Mouse (Mus musculus): Measurements from ENCODE around the gene Gal3st1. TPM values are rescaled to one million over a fixed set of nuclear protein-coding genes. Genes with fewer than 3 reads are reported as not detected.

Gal3st1 gene
- polyA plus RNA-seq, 1 experiment from 2014 or later: 10.5 TPM

- peak; percentile 95 for ATAC-seq (ENCODE audit: low FRiP score)
- peak within 1 kb of the TSS; percentile 86 for H3K4me2 ChIP-seq
- H3K4me1 ChIP-seq: peaks cover 27% of the 10 kb centered on the region
- peaks cover 9% of the 10 kb centered on the region; the same call in 1 of the 2 replicates for H3K36me3 ChIP-seq
- under 1% methylated on average over 31 of the region's 31 CpGs for WGBS
- no peaks in the 10 kb centered on the region for H3K27me3 ChIP-seq (replicated peaks)
- peak within 1 kb of the TSS; percentile 70 for H3K9ac ChIP-seq (replicated peaks)
- no peaks in the 10 kb centered on the region for H3K9me3 ChIP-seq (replicated peaks)
- peak within 1 kb of the TSS; percentile 67 for H3K27ac ChIP-seq (replicated peaks)
- peak within 1 kb of the TSS; percentile 90 for H3K4me3 ChIP-seq (replicated peaks)
These were observed 19.6 kb upstream of the Gal3st1 start, which contains the start of gene Pes1 for GRCm38 (mm10) chr11:3963610-3964415. Gene Pes1 (plus strand): TSS chr11:3963975.

GRCm38 (mm10) chr11:3964416-3965172, 18.8 kb upstream of the Gal3st1 start:
- Histone ChIP-seq H3K9me3 (replicated peaks) (no peaks in the 10 kb centered on the region), H3K9ac (replicated peaks) (peak overlapping the region; percentile 70), H3K4me1 (peaks cover 27% of the 10 kb centered on the region), H3K4me2 (peak overlapping the region; percentile 86), H3K36me3 (peaks cover 10% of the 10 kb centered on the region), H3K27ac (replicated peaks) (0 out of 2 replicates have a peak overlapping the region, but pooled peaks have one; percentile 67), H3K4me3 (replicated peaks) (peak overlapping the region; percentile 90), H3K27me3 (replicated peaks) (no peaks in the 10 kb centered on the region)
- WGBS: 16% methylated on average over 11 of the region's 11 CpGs
- no peak for ATAC-seq (ENCODE audit: low FRiP score)

GRCm38 (mm10) chr11:3969837-3970236, 13.6 kb upstream of the Gal3st1 start:
- H3K36me3 ChIP-seq: peaks cover 62% of the 10 kb centered on the region
- WGBS: 84% methylated on average over 3 of the region's 3 CpGs
- H3K4me1 ChIP-seq: peaks cover 16% of the 10 kb centered on the region
- H3K9ac ChIP-seq (replicated peaks): no peak overlapping the region
- H3K4me2 ChIP-seq: no peak overlapping the region
- H3K4me3 ChIP-seq (replicated peaks): no peak overlapping the region
- H3K9me3 ChIP-seq (replicated peaks): no peaks in the 10 kb centered on the region
- no peaks in the 10 kb centered on the region for H3K27me3 ChIP-seq (replicated peaks)
- ATAC-seq (ENCODE audit: low FRiP score): no peak
- no peak overlapping the region for H3K27ac ChIP-seq (replicated peaks)

GRCm38 (mm10) chr11:3970361-3970760, 13.1 kb upstream of the Gal3st1 start:
- H3K27ac ChIP-seq (replicated peaks): no peak overlapping the region
- no peak overlapping the region for H3K4me2 ChIP-seq
- peaks cover 68% of the 10 kb centered on the region for H3K36me3 ChIP-seq
- no peak overlapping the region for H3K9ac ChIP-seq (replicated peaks)
- H3K4me1 ChIP-seq: peaks cover 10% of the 10 kb centered on the region
- no peaks in the 10 kb centered on the region for H3K27me3 ChIP-seq (replicated peaks)
- H3K9me3 ChIP-seq (replicated peaks): no peaks in the 10 kb centered on the region
- H3K4me3 ChIP-seq (replicated peaks): no peak overlapping the region
- WGBS: 98% methylated on average over 7 of the region's 7 CpGs
- ATAC-seq (ENCODE audit: low FRiP score): no peak

- ATAC-seq (ENCODE audit: low FRiP score): no peak
- Histone ChIP-seq H3K27me3 (replicated peaks) (no peaks in the 10 kb centered on the region), H3K4me1 (no peaks in the 10 kb centered on the region), H3K4me2 (no peak overlapping the region), H3K4me3 (replicated peaks) (no peak overlapping the region), H3K36me3 (peaks cover 90% of the 10 kb centered on the region), H3K27ac (replicated peaks) (no peak overlapping the region), H3K9ac (replicated peaks) (no peak overlapping the region), H3K9me3 (replicated peaks) (no peaks in the 10 kb centered on the region)
- WGBS: 97% methylated on average over 7 of the region's 7 CpGs
These were observed 10.4 kb upstream of the Gal3st1 start for GRCm38 (mm10) chr11:3973081-3973480.

GRCm38 (mm10) chr11:3974311-3974710, 9.1 kb upstream of the Gal3st1 start:
- ATAC-seq (ENCODE audit: low FRiP score): no peak
- Histone ChIP-seq H3K4me3 (replicated peaks) (no peak overlapping the region), H3K4me2 (no peak overlapping the region), H3K36me3 (peaks cover 97% of the 10 kb centered on the region), H3K27ac (replicated peaks) (no peak overlapping the region), H3K9ac (replicated peaks) (no peak overlapping the region), H3K9me3 (replicated peaks) (no peaks in the 10 kb centered on the region), H3K27me3 (replicated peaks) (no peaks in the 10 kb centered on the region), H3K4me1 (no peaks in the 10 kb centered on the region)
- 62% methylated on average over 3 of the region's 3 CpGs for WGBS

- no peak within 1 kb of the TSS for H3K9ac ChIP-seq (replicated peaks)
- peaks cover 90% of the 10 kb centered on the region for H3K36me3 ChIP-seq
- no peaks in the 10 kb centered on the region for H3K9me3 ChIP-seq (replicated peaks)
- H3K27ac ChIP-seq (replicated peaks): no peak within 1 kb of the TSS
- H3K4me3 ChIP-seq (replicated peaks): no peak within 1 kb of the TSS
- no peaks in the 10 kb centered on the region for H3K4me1 ChIP-seq
- no peak for ATAC-seq (ENCODE audit: low FRiP score)
- no peaks in the 10 kb centered on the region for H3K27me3 ChIP-seq (replicated peaks)
- 93% methylated on average over 6 of the region's 6 CpGs for WGBS
- H3K4me2 ChIP-seq: no peak within 1 kb of the TSS
These were observed 6.8 kb upstream of the Gal3st1 start, which contains the start of gene 4930556J24Rik for GRCm38 (mm10) chr11:3976678-3977077. Gene 4930556J24Rik (minus strand): TSS chr11:3976778.

- Histone ChIP-seq H3K36me3 (peaks cover 72% of the 10 kb centered on the region), H3K27me3 (replicated peaks) (no peaks in the 10 kb centered on the region), H3K9me3 (replicated peaks) (no peaks in the 10 kb centered on the region), H3K9ac (replicated peaks) (no peak overlapping the region), H3K4me1 (peaks cover 7% of the 10 kb centered on the region), H3K4me3 (replicated peaks) (no peak overlapping the region), H3K4me2 (no peak overlapping the region), H3K27ac (replicated peaks) (no peak overlapping the region)
- 91% methylated on average over 5 of the region's 5 CpGs for WGBS
- no peak for ATAC-seq (ENCODE audit: low FRiP score)
These were observed 5.0 kb upstream of the Gal3st1 start for GRCm38 (mm10) chr11:3978421-3978820.

GRCm38 (mm10) chr11:3981536-3981935, 1.9 kb upstream of the Gal3st1 start:
- Histone ChIP-seq H3K36me3 (peaks cover 42% of the 10 kb centered on the region), H3K27ac (replicated peaks) (no peak overlapping the region), H3K4me1 (peaks cover 18% of the 10 kb centered on the region), H3K27me3 (replicated peaks) (0 out of 2 replicates have a peak, but pooled peaks cover 6% of the 10 kb centered on the region), H3K9ac (replicated peaks) (no peak overlapping the region), H3K4me2 (no peak overlapping the region), H3K9me3 (replicated peaks) (no peaks in the 10 kb centered on the region), H3K4me3 (replicated peaks) (no peak overlapping the region)
- 77% methylated on average over 6 of the region's 6 CpGs for WGBS
- ATAC-seq (ENCODE audit: low FRiP score): no peak

- Histone ChIP-seq H3K4me1 (peaks cover 18% of the 10 kb centered on the region), H3K36me3 (peaks cover 32% of the 10 kb centered on the region), H3K27ac (replicated peaks) (peak overlapping the region; percentile 28; the same call in 1 of the 2 replicates), H3K9ac (replicated peaks) (no peak overlapping the region), H3K4me2 (peak overlapping the region; percentile 78), H3K27me3 (replicated peaks) (0 out of 2 replicates have a peak, but pooled peaks cover 6% of the 10 kb centered on the region), H3K4me3 (replicated peaks) (peak overlapping the region; percentile 46; the same call in 1 of the 2 replicates), H3K9me3 (replicated peaks) (no peaks in the 10 kb centered on the region)
- WGBS: 69% methylated on average over 7 of the region's 7 CpGs
- ATAC-seq (ENCODE audit: low FRiP score): peak; percentile 15; the same call in 1 of the 2 replicates
These were observed 894 bp upstream of the Gal3st1 start for GRCm38 (mm10) chr11:3982275-3983209.
